In genomic region chr9:103692699-103693098, GRCm38 (mm10) we compare ENCODE assay signal across 9 mouse cellular contexts.
DNase-seq lines count a peak whose midpoint lies in the region; ATAC-seq and TF ChIP-seq lines count a peak whose summit lies in the region.
"Had no signal": no experiment of that assay in that cellular context is flagged by ENCODE, and none has a peak within 500 bp of the region (broad histone marks: within the 10 kb centered on the region; RNA-seq: fewer than 3 reads in every experiment).

No protein-coding gene starts in this region.

- WGBS in neural tube, embryonic 13.5 days = 72% methylated on average over 4 of the region's 4 CpGs
- 83% methylated on average over 4 of the region's 4 CpGs for WGBS in kidney, embryonic 14.5 days
- 77% methylated on average over 4 of the region's 4 CpGs for WGBS in liver, postnatal 0 days (ENCODE audit: insufficient replicate concordance)

- no peaks in the 10 kb centered on the region for H3K9me3 ChIP-seq in neural tube, embryonic 13.5 days
- H3K9me3 ChIP-seq in kidney, embryonic 14.5 days (ENCODE audit: control insufficient read depth, low read length) = peaks cover 3% of the 10 kb centered on the region; the same call in 1 of the 2 replicates
- H3K9me3 ChIP-seq in liver, postnatal 0 days (ENCODE audit: low read length) = no peaks in the 10 kb centered on the region

- no peak overlapping the region for H3K4me2 ChIP-seq in neural tube, embryonic 13.5 days
- no peak overlapping the region for H3K4me2 ChIP-seq in kidney, embryonic 14.5 days (replicated peaks; ENCODE audit: low read depth, low read length)
- no peak overlapping the region for H3K4me2 ChIP-seq in liver, postnatal 0 days (ENCODE audit: low read depth, low read length)

- no peaks in the 10 kb centered on the region for H3K36me3 ChIP-seq in neural tube, embryonic 13.5 days
- H3K36me3 ChIP-seq in kidney, embryonic 14.5 days (ENCODE audit: control insufficient read depth, insufficient read depth, low read length) = no peaks in the 10 kb centered on the region
- H3K36me3 ChIP-seq in liver, postnatal 0 days (replicated peaks; ENCODE audit: insufficient read depth, low read length) = no peaks in the 10 kb centered on the region

- no peak overlapping the region for H3K4me3 ChIP-seq in neural tube, embryonic 13.5 days
- H3K4me3 ChIP-seq in kidney, embryonic 14.5 days (ENCODE audit: low read length) = no peak overlapping the region
- no peak overlapping the region for H3K4me3 ChIP-seq in liver, postnatal 0 days (ENCODE audit: low read depth, low read length)

- peaks cover 35% of the 10 kb centered on the region for H3K4me1 ChIP-seq in neural tube, embryonic 13.5 days (replicated peaks)
- H3K4me1 ChIP-seq in kidney, embryonic 14.5 days (ENCODE audit: control insufficient read depth, insufficient read depth, low read length) = no peaks in the 10 kb centered on the region
- H3K4me1 ChIP-seq in liver, postnatal 0 days (ENCODE audit: insufficient read depth) = no peaks in the 10 kb centered on the region; the same call in 1 of the 2 replicates

- no peaks in the 10 kb centered on the region for H3K27me3 ChIP-seq in neural tube, embryonic 13.5 days
- no peaks in the 10 kb centered on the region for H3K27me3 ChIP-seq in kidney, embryonic 14.5 days (ENCODE audit: control insufficient read depth, insufficient read depth, low read length)
- no peaks in the 10 kb centered on the region for H3K27me3 ChIP-seq in liver, postnatal 0 days (ENCODE audit: insufficient read depth, low read length)

- H3K27ac ChIP-seq in neural tube, embryonic 13.5 days (replicated peaks) = 0 out of 2 replicates have a peak overlapping the region, but pooled peaks have one; percentile 9
- H3K27ac ChIP-seq in kidney, embryonic 14.5 days (ENCODE audit: low read depth, low read length) = no peak overlapping the region
- no peak overlapping the region for H3K27ac ChIP-seq in liver, postnatal 0 days (ENCODE audit: low read depth)
- H3K27ac ChIP-seq: liver, embryonic 14.5 days had no signal

- peak; percentile 59 for ATAC-seq in neural tube, embryonic 13.5 days (ENCODE audit: low read depth)
- ATAC-seq in kidney, embryonic 14.5 days (ENCODE audit: low FRiP score, low TSS enrichment) = no peak
- no peak for ATAC-seq in liver, postnatal 0 days

- intact Hi-C loops in left cerebral cortex, postnatal 10 days (cut with DNase I) = no loop called here

- H3K9ac ChIP-seq in neural tube, embryonic 13.5 days = no peak overlapping the region
- H3K9ac ChIP-seq in kidney, embryonic 14.5 days (ENCODE audit: low read depth, low read length) = no peak overlapping the region
- no peak overlapping the region for H3K9ac ChIP-seq in liver, postnatal 0 days (replicated peaks)
- H3K9ac ChIP-seq: liver, embryonic 14.5 days had no signal

- no peak for TF ChIP-seq EP300 in liver, postnatal 0 days (IDR thresholded peaks at IDR 0.05; ENCODE audit: low read depth)

- TF ChIP-seq CTCF in liver, postnatal 0 days (IDR thresholded peaks at IDR 0.05; ENCODE audit: low read depth) = no peak

- peak; percentile 19 for DNase-seq in adrenal gland, postnatal 10 days
- no peak for DNase-seq in adrenal gland, adult 8-10 months
- no peak for DNase-seq in neural tube, embryonic 10.5 days (ENCODE audit: extremely low spot score, low spot score)
- peak; percentile 40 to 77 for DNase-seq in left cerebral cortex, postnatal 10 days (ENCODE audit: extremely low spot score in 1 of 2, low spot score in 2 of 2)
- DNase-seq in telencephalon, adult 2 months (ENCODE audit: low read depth, low spot score) = peak; percentile 57
- DNase-seq in liver, postnatal 0 days = no peak

Comparison
In these comparisons a context has a peak if more than half of its experiments do, and no peak if none do; other contexts are left out.
1. DNase-seq: peak in adrenal gland, postnatal 10 days (single experiment), left cerebral cortex, postnatal 10 days (2 of 2) and telencephalon, adult 2 months (single experiment); none in adrenal gland, adult 8-10 months (single experiment), neural tube, embryonic 10.5 days (single experiment) and liver, postnatal 0 days (single experiment).